In the genomic region with DNA sequence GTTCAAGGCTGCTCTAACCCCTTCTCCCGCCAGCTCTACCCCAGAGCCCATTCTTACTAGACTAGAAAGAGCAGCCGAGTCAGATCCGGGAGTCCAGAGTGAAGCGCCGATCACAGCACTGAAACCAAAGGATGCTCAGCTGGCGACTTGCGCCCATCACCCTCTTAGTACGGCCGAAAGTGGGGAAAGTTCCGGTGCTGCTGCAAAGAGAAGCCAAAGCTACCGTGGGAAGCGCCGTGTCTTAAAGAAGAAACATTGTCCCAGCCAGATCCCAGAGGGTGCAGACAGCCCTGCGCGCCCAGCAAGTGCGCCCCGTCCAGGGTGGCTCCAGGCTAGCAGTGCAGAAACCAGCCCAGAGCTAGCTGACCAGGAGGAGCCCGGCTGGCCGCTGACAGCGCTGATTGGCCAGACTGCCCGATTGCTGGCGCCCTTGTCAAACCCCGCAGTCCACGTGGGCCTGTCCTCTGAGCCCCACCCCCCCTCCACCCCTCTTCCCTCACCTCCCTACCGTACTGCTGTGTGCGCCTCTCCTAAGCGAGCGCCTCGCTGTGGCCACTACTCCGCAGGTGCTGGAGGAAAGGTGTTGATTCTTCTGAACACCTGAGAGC, we compare ENCODE assay signal across 8 mouse cellular contexts. TPM values are rescaled to one million over a fixed set of nuclear protein-coding genes. Genes with fewer than 3 reads are reported as not detected.
A peak's percentile ranks its signal among the peaks of the same experiment; 100 is the strongest.
DNase-seq lines count a peak whose midpoint lies in the region; ATAC-seq and TF ChIP-seq lines count a peak whose summit lies in the region.

A gene (minus strand): TSS at position 340 of the 608 bp plus-strand sequence.

- no peak for DNase-seq in heart, adult 18-20 months
- peak; percentile 73 to 80 for DNase-seq in adrenal gland, postnatal 36 days
- peak; percentile 16 for DNase-seq in heart, postnatal 0 days (ENCODE audit: low spot score)
- DNase-seq in midbrain, embryonic 14.5 days, result peak; percentile 69
- no peak for DNase-seq in gastrocnemius, postnatal 14 days
- no peak for DNase-seq in left cerebral cortex, adult 18-20 months (ENCODE audit: low spot score in 2 of 2)

- intact Hi-C loops in gastrocnemius, postnatal 14 days (cut with DNase I; ENCODE audit: low total_unique reads), result no loop called here

- peaks cover 14% of the 10 kb centered on the region; the same call in 1 of the 2 replicates for H3K4me1 ChIP-seq in heart, embryonic 13.5 days
- no peaks in the 10 kb centered on the region for H3K4me1 ChIP-seq in heart, postnatal 0 days (ENCODE audit: control insufficient read depth, insufficient read depth)
- peaks cover 21% of the 10 kb centered on the region for H3K4me1 ChIP-seq in limb, embryonic 13.5 days
- H3K4me1 ChIP-seq in midbrain, embryonic 14.5 days (ENCODE audit: control insufficient read depth, insufficient read depth, low read length), result peaks cover 15% of the 10 kb centered on the region

- ATAC-seq in heart, embryonic 13.5 days (ENCODE audit: extremely low read depth, insufficient number of reproducible peaks, low FRiP score, low TSS enrichment), result peak; percentile 66; the same call in 1 of the 2 replicates
- peak; percentile 78 for ATAC-seq in heart, postnatal 0 days (ENCODE audit: insufficient read depth, low read depth)
- ATAC-seq in limb, embryonic 13.5 days (ENCODE audit: low FRiP score, low read depth), result peak; percentile 77
- peak; percentile 83; the same call in 1 of the 2 replicates for ATAC-seq in midbrain, embryonic 14.5 days (ENCODE audit: low FRiP score, low TSS enrichment)

- TF ChIP-seq EP300 in heart, postnatal 0 days (IDR thresholded peaks at IDR 0.05; ENCODE audit: low read depth), result no peak

- H3K9ac ChIP-seq in heart, embryonic 13.5 days, result peak within 1 kb of the TSS; percentile 51; the same call in 1 of the 2 replicates
- H3K9ac ChIP-seq in heart, postnatal 0 days (replicated peaks; ENCODE audit: low read depth, low read length), result no peak within 1 kb of the TSS
- peak within 1 kb of the TSS; percentile 51 for H3K9ac ChIP-seq in limb, embryonic 13.5 days
- H3K9ac ChIP-seq in midbrain, embryonic 14.5 days (replicated peaks; ENCODE audit: low read length), result peak within 1 kb of the TSS; percentile 27

- H3K36me3 ChIP-seq in heart, embryonic 13.5 days, result no peaks in the 10 kb centered on the region
- no peaks in the 10 kb centered on the region for H3K36me3 ChIP-seq in heart, postnatal 0 days (replicated peaks; ENCODE audit: control insufficient read depth, insufficient read depth, low read length)
- no peaks in the 10 kb centered on the region for H3K36me3 ChIP-seq in limb, embryonic 13.5 days
- H3K36me3 ChIP-seq in midbrain, embryonic 14.5 days (ENCODE audit: control insufficient read depth, insufficient read depth, low read length), result no peaks in the 10 kb centered on the region

- peaks cover 65% of the 10 kb centered on the region for H3K27me3 ChIP-seq in heart, embryonic 13.5 days (replicated peaks)
- peaks cover 38% of the 10 kb centered on the region for H3K27me3 ChIP-seq in heart, postnatal 0 days (ENCODE audit: control insufficient read depth, insufficient read depth, low read length)
- peaks cover 51% of the 10 kb centered on the region for H3K27me3 ChIP-seq in limb, embryonic 13.5 days
- H3K27me3 ChIP-seq in midbrain, embryonic 14.5 days (ENCODE audit: control insufficient read depth, insufficient read depth, low read length), result peaks cover 16% of the 10 kb centered on the region

- no peak within 1 kb of the TSS for H3K27ac ChIP-seq in heart, embryonic 13.5 days (replicated peaks)
- H3K27ac ChIP-seq in heart, postnatal 0 days (ENCODE audit: low read depth), result no peak within 1 kb of the TSS
- no peak within 1 kb of the TSS for H3K27ac ChIP-seq in limb, embryonic 13.5 days
- H3K27ac ChIP-seq in midbrain, embryonic 14.5 days (replicated peaks; ENCODE audit: low read depth, low read length), result no peak within 1 kb of the TSS

- no peak for TF ChIP-seq CTCF in heart, postnatal 0 days (IDR thresholded peaks at IDR 0.05; ENCODE audit: low read depth)

- under 1% methylated on average over 30 of the region's 30 CpGs for WGBS in heart, embryonic 13.5 days
- WGBS in heart, postnatal 0 days, result under 1% methylated on average over 30 of the region's 30 CpGs
- WGBS in limb, embryonic 13.5 days, result under 1% methylated on average over 29 of the region's 30 CpGs
- 1% methylated on average over 30 of the region's 30 CpGs for WGBS in midbrain, embryonic 14.5 days

- H3K4me2 ChIP-seq in heart, embryonic 13.5 days, result peak within 1 kb of the TSS; percentile 82
- H3K4me2 ChIP-seq in heart, postnatal 0 days (ENCODE audit: low read depth, low read length), result peak within 1 kb of the TSS; percentile 66
- H3K4me2 ChIP-seq in limb, embryonic 13.5 days (replicated peaks), result peak within 1 kb of the TSS; percentile 85
- H3K4me2 ChIP-seq in midbrain, embryonic 14.5 days (ENCODE audit: low read length), result peak within 1 kb of the TSS; percentile 72

- H3K4me3 ChIP-seq in heart, embryonic 13.5 days, result peak within 1 kb of the TSS; percentile 56
- peak within 1 kb of the TSS; percentile 40 for H3K4me3 ChIP-seq in heart, postnatal 0 days (ENCODE audit: low read depth, low read length)
- H3K4me3 ChIP-seq in limb, embryonic 13.5 days, result peak within 1 kb of the TSS; percentile 48
- peak within 1 kb of the TSS; percentile 36 for H3K4me3 ChIP-seq in midbrain, embryonic 14.5 days (replicated peaks; ENCODE audit: low read depth, low read length)

- H3K9me3 ChIP-seq in heart, embryonic 13.5 days, result no peaks in the 10 kb centered on the region
- no peaks in the 10 kb centered on the region for H3K9me3 ChIP-seq in heart, postnatal 0 days (replicated peaks; ENCODE audit: control insufficient read depth, low read length)
- no peaks in the 10 kb centered on the region for H3K9me3 ChIP-seq in limb, embryonic 13.5 days
- H3K9me3 ChIP-seq in midbrain, embryonic 14.5 days (ENCODE audit: control insufficient read depth, low read length), result no peaks in the 10 kb centered on the region

RNA-seq across cellular contexts. Expression of the gene that starts here (rescaled TPM):
- not detected in 2 replicates for polyA plus RNA-seq in heart, embryonic 13.5 days (2015; fragmentation: Nextera tagmentation; extraction: Ambion mirVana)
- not detected for total RNA-seq in heart, adult 18-20 months (2021)
- 1 to 10 TPM in 1 of 2 experiments, under 1 TPM in 1; 0.92 to 2.5 TPM for total RNA-seq in adrenal gland, postnatal 36 days (2021)
- 0.89 TPM in 1 of 2 replicates, not detected in the other for total RNA-seq in heart, postnatal 0 days (2014; rRNA removed; ENCODE audit: low replicate concordance)
- polyA plus RNA-seq in heart, postnatal 0 days (2015; fragmentation: Nextera tagmentation; extraction: Ambion mirVana), result not detected in 2 replicates
- 0.56 and 0.71 TPM in 2 replicates for polyA plus RNA-seq in limb, embryonic 13.5 days (2015; fragmentation: Nextera tagmentation; extraction: Ambion mirVana)
- polyA plus RNA-seq in midbrain, embryonic 14.5 days (2014; fragmentation: Nextera tagmentation; extraction: Ambion mirVana), result 5.7 and 8.0 TPM in 2 replicates
- under 1 TPM; 0.09 to 0.31 TPM for total RNA-seq in gastrocnemius, postnatal 14 days (2021)
- under 1 TPM; 0.30 to 0.40 TPM for total RNA-seq in left cerebral cortex, adult 18-20 months (2021)

Comparison
In these comparisons a context has a peak if more than half of its experiments do, and no peak if none do; other contexts are left out.
1. Peak in ATAC-seq, H3K4me3 ChIP-seq, H3K9ac ChIP-seq and H3K4me2 ChIP-seq in heart, embryonic 13.5 days; RNA of the gene not detected or under 1 TPM.
2. Peak in DNase-seq, ATAC-seq, H3K4me3 ChIP-seq and H3K4me2 ChIP-seq in heart, postnatal 0 days; RNA of the gene not detected or under 1 TPM.
3. Peak in ATAC-seq, H3K4me3 ChIP-seq, H3K9ac ChIP-seq and H3K4me2 ChIP-seq in limb, embryonic 13.5 days; RNA of the gene not detected or under 1 TPM.
4. DNase-seq: peak in adrenal gland, postnatal 36 days (2 of 2) and midbrain, embryonic 14.5 days (single experiment); none in heart, adult 18-20 months (0 of 2), gastrocnemius, postnatal 14 days (single experiment) and left cerebral cortex, adult 18-20 months (0 of 2).
5. Peak in every context shown above with its lines, with median percentiles within 50 percentile points of each other: ATAC-seq, H3K4me2 ChIP-seq and H3K4me3 ChIP-seq.